Mouse (Mus musculus): Measurements from ENCODE around the gene Iffo2. TPM values are rescaled to one million over a fixed set of nuclear protein-coding genes. Genes with fewer than 3 reads are reported as not detected.

Gene Iffo2
- total and polyA plus RNA-seq, 3 experiments: 0.38 to 3.0 (median 0.60) TPM

DNA sequence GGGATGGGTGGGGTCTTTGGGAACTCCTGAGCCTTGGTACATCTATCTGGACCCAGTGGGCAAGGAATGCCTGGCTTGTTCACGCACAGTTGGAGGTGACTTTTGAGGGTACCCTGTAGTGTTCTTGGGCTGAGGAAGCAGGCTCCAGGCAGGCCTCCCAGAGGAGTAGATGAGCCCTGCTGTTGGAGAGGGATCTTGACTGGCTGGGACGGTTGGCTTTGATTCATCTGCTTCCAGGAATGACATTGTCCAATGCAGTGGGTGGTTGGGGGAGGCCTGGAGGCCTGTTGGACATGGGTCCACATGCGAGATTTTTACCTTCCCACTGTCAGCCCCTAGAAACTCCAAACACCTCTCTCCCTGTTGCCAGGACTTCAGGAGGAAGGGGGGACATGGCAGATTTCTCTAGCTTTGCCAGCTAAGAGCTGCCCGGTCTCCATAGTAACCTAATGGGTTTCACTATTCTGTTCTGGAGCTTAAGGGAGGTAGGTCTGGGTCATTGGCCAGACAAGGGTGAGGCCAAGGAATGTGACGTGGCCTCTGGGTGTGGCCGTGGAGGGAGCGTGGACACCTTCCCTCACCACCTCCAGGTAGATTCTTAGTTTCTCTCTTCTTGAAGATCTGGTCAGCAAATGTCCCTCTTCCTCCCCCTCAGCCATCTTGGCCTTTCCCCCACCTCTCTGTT is 101.4 kb downstream of the Iffo2 start:
- no peak overlapping the region for H3K4me2 ChIP-seq (ENCODE audit: insufficient read depth, low read depth, poor library complexity, severe bottlenecking)
- H3K9me3 ChIP-seq (replicated peaks; ENCODE audit: low read length): no peaks in the 10 kb centered on the region
- no peaks in the 10 kb centered on the region for H3K27me3 ChIP-seq (replicated peaks)
- no peak overlapping the region for H3K9ac ChIP-seq (ENCODE audit: insufficient read depth, low read depth)
- TF ChIP-seq MXI1 (IDR thresholded peaks at IDR 0.05; ENCODE audit: low read depth, low read length) (no peak), MAX (IDR thresholded peaks at IDR 0.05; ENCODE audit: low read length) (no peak), ZMIZ1 (IDR thresholded peaks at IDR 0.05; ENCODE audit: low read depth, low read length) (no peak), IRF4 (IDR thresholded peaks at IDR 0.05; ENCODE audit: low read depth, low read length) (no peak), JUND (conservative IDR thresholded peaks at IDR 0.05; ENCODE audit: low read depth, low read length) (no peak), HCFC1 (IDR thresholded peaks at IDR 0.05; ENCODE audit: low read depth, low read length) (no peak), RCOR1 (conservative IDR thresholded peaks at IDR 0.05; ENCODE audit: low read depth, low read length) (no peak), CHD2 (IDR thresholded peaks at IDR 0.05; ENCODE audit: low read length) (no peak), ZNF384 (IDR thresholded peaks at IDR 0.05; ENCODE audit: low read depth, low read length) (no peak), CTCF (conservative IDR thresholded peaks at IDR 0.05 in 1 of 2, IDR thresholded peaks at IDR 0.05 in 1 of 2; ENCODE audit: low read depth in 2 of 2, low read length in 2 of 2) (no peak), UBTF (IDR thresholded peaks at IDR 0.05; ENCODE audit: low read depth, low read length) (no peak)
- dilution Hi-C loops (cut with MboI; ENCODE audit: extremely low pct_ligation_motif_present, extremely low pct_unique_long_range_greater_than_20kb, low sequenced_read_pairs): no loop called here
- H3K79me2 ChIP-seq (replicated peaks; ENCODE audit: control insufficient read depth, extremely low read depth, insufficient read depth, poor library complexity, severe bottlenecking): no peaks in the 10 kb centered on the region
- 0 out of 4 replicates have a peak, but pooled peaks cover 0 to 2% of the 10 kb centered on the region in 2 experiments for H3K4me1 ChIP-seq (ENCODE audit: control insufficient read depth in 1 of 2, insufficient read depth in 2 of 2)
- in situ Hi-C loops (cut with MboI; ENCODE audit: low pct_ligation_motif_present, low pct_unique_long_range_greater_than_20kb, low sequenced_read_pairs): no loop called here
- peaks cover 6 to 15% of the 10 kb centered on the region in 2 experiments for H3K36me3 ChIP-seq (replicated peaks in 1 of 2; ENCODE audit: control insufficient read depth in 1 of 2, insufficient read depth in 1 of 2, low read length in 1 of 2)
- no peak overlapping the region for H3K27ac ChIP-seq (ENCODE audit: insufficient read depth, low read depth)
- no peak for DNase-seq (ENCODE audit: extremely low read depth)
- H3K4me3 ChIP-seq (replicated peaks in 1 of 3; ENCODE audit: low read depth in 2 of 3, low read length in 2 of 3, poor library complexity in 1 of 3): no peak overlapping the region

DNA sequence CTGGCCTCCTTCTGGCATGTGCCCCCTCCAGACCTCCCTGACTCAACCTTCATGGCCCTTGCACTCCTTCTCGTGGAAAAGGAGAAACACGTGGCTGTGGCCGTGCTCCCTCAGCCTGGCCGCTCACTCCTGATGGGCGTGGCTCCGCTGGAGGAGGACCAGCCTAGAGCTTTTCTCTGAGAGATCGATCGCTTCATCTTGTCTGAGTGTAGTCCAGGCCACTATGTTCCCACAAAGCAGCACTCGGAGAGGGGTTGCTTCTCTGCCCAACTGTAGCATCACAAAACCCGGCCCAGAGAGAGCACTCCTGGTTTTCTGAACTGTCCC is 101.9 kb downstream of the Iffo2 start:
- peaks cover 10 to 20% of the 10 kb centered on the region in 2 experiments for H3K36me3 ChIP-seq (replicated peaks in 1 of 2; ENCODE audit: control insufficient read depth in 1 of 2, insufficient read depth in 1 of 2, low read length in 1 of 2)
- no peaks in the 10 kb centered on the region for H3K79me2 ChIP-seq (replicated peaks; ENCODE audit: control insufficient read depth, extremely low read depth, insufficient read depth, poor library complexity, severe bottlenecking)
- no peak overlapping the region for H3K9ac ChIP-seq (ENCODE audit: insufficient read depth, low read depth)
- TF ChIP-seq GABPA (IDR thresholded peaks at IDR 0.05; ENCODE audit: insufficient replicate concordance, low read depth, low read length) (no peak), POLR2A (IDR thresholded peaks at IDR 0.05; ENCODE audit: low read depth, low read length) (no peak), SIN3A (IDR thresholded peaks at IDR 0.05; ENCODE audit: low read length) (no peak), MAZ (IDR thresholded peaks at IDR 0.05; ENCODE audit: low read depth, low read length) (no peak)
- no peak for DNase-seq (ENCODE audit: extremely low read depth)
- 0 out of 4 replicates have a peak, but pooled peaks cover 0 to 2% of the 10 kb centered on the region in 2 experiments for H3K4me1 ChIP-seq (ENCODE audit: control insufficient read depth in 1 of 2, insufficient read depth in 2 of 2)
- in situ Hi-C loops (cut with MboI; ENCODE audit: low pct_ligation_motif_present, low pct_unique_long_range_greater_than_20kb, low sequenced_read_pairs): no loop called here
- dilution Hi-C loops (cut with MboI; ENCODE audit: extremely low pct_ligation_motif_present, extremely low pct_unique_long_range_greater_than_20kb, low sequenced_read_pairs): no loop called here
- no peaks in the 10 kb centered on the region for H3K9me3 ChIP-seq (replicated peaks; ENCODE audit: low read length)
- no peak overlapping the region for H3K4me3 ChIP-seq (replicated peaks in 1 of 3; ENCODE audit: low read depth in 2 of 3, low read length in 2 of 3, poor library complexity in 1 of 3)
- no peaks in the 10 kb centered on the region for H3K27me3 ChIP-seq (replicated peaks)
- H3K4me2 ChIP-seq (ENCODE audit: insufficient read depth, low read depth, poor library complexity, severe bottlenecking): no peak overlapping the region
- no peak overlapping the region for H3K27ac ChIP-seq (ENCODE audit: insufficient read depth, low read depth)
